Mouse (Mus musculus) ES-Bruce4 (cell line): ENCODE data around the gene Hpn. TPM values are rescaled to one million over a fixed set of nuclear protein-coding genes. Genes with fewer than 3 reads are reported as not detected.

Experiments
- H3K27ac ChIP-seq: 2 replicates; pipeline ENCODE4 v1.5.1; 2012; ENCODE audit warnings: low read length, inconsistent platforms; ENCODE audit not compliant: insufficient read depth
- H3K27me3 ChIP-seq: 2 replicates; pipeline ENCODE4 v1.6.1; 2012; ENCODE audit warnings: mild to moderate bottlenecking, low read length, inconsistent platforms; ENCODE audit not compliant: control insufficient read depth, poor library complexity, insufficient read depth, severe bottlenecking
- H3K36me3 ChIP-seq: 2 replicates; pipeline ENCODE4 v1.6.1; 2012; ENCODE audit warnings: inconsistent platforms, mild to moderate bottlenecking, low read length, moderate library complexity; ENCODE audit not compliant: control insufficient read depth, poor library complexity, insufficient read depth, severe bottlenecking
- H3K4me1 ChIP-seq: one replicate; pipeline ENCODE4 v1.8.1; 2011; ENCODE audit warnings: low read length; ENCODE audit not compliant: control insufficient read depth, insufficient read depth
- H3K4me3 ChIP-seq: 2 replicates; pipeline ENCODE4 v1.5.1; 2011; ENCODE audit warnings: low read depth, mild to moderate bottlenecking, low read length
- H3K9ac ChIP-seq: 2 replicates; pipeline ENCODE4 v1.6.1; 2012; ENCODE audit warnings: low read depth, mild to moderate bottlenecking, inconsistent platforms; ENCODE audit not compliant: poor library complexity, severe bottlenecking
- H3K9me3 ChIP-seq: replicated peaks from 2 replicates; pipeline ENCODE4 v1.6.1; 2012; ENCODE audit warnings: mild to moderate bottlenecking, low read length, inconsistent platforms; ENCODE audit not compliant: control insufficient read depth, poor library complexity, insufficient read depth, severe bottlenecking
- CTCF ChIP-seq: IDR thresholded peaks from one replicate; pipeline ENCODE4 v1.8.1; 2011; ENCODE audit warnings: low read depth, low read length
- EP300 ChIP-seq: IDR thresholded peaks from 2 replicates; pipeline ENCODE4 v1.6.1; 2011; ENCODE audit warnings: low read depth, low read length; ENCODE audit not compliant: insufficient read depth
- POLR2A ChIP-seq: IDR thresholded peaks from one replicate; pipeline ENCODE4 v1.8.1; 2011; ENCODE audit warnings: low read length; ENCODE audit not compliant: insufficient read depth
- polyA plus RNA-seq: library from polyadenylated mRNA; stranded (reverse); fragments of >200 nt; gene quantifications from 2 replicates; pipeline ENCODE4 v1.2.4, GENCODE M21; 2011; ENCODE audit warnings: low read depth; ENCODE audit not compliant: missing spikeins, insufficient read depth, insufficient read length

Hpn gene
- polyA plus RNA-seq, 1 experiment: 28.7 TPM

DNA sequence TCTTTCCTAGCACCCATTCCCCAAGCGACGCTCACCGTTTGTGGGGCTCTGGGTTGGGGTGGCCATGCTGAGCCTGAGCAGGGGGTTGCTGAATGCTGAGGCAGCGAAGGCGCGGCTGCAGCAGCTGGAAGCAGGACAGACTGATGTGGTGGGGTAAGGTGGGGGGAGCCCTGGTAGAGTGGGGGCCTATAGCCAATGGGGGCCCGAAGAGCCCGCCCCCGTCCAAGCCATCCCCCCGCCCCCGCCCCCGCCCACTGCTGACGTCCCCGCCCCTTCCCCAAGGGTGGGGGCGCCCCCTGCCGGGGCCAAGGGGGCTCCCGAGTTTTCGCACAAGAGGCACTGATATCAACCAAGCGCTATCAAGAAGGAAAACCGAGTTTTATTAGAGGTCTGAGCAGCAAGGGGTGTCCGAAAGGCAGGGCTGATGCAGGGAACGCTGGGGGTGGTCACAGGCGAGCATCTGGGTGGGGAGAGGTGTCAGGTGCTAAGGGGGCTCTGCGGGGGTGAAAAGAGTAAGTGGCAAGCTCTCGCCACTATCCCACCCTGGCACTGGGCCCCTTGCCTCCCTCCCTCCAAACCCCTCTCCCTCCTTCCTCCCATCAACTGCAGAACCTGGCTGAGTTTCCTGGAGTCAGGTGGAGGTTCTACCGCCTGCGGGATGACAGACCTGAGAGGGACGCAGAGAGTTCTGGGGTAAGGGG, 63.6 kb downstream of the Hpn start, which contains the start of gene Fxyd7:
Gene Fxyd7 (minus strand): TSS at position 147 of the 701 bp plus-strand sequence.
- Histone ChIP-seq H3K36me3 (no peaks in the 10 kb centered on the region), H3K9me3 (no peaks in the 10 kb centered on the region), H3K27me3 (peaks cover 11% of the 10 kb centered on the region), H3K4me3 (peak within 1 kb of the TSS; percentile 65), H3K27ac (no peak within 1 kb of the TSS), H3K9ac (0 out of 2 replicates have a peak within 1 kb of the TSS, but pooled peaks have one; percentile 10), H3K4me1 (no peaks in the 10 kb centered on the region)
- TF ChIP-seq POLR2A (no peak), CTCF (peak; percentile 10)

DNA sequence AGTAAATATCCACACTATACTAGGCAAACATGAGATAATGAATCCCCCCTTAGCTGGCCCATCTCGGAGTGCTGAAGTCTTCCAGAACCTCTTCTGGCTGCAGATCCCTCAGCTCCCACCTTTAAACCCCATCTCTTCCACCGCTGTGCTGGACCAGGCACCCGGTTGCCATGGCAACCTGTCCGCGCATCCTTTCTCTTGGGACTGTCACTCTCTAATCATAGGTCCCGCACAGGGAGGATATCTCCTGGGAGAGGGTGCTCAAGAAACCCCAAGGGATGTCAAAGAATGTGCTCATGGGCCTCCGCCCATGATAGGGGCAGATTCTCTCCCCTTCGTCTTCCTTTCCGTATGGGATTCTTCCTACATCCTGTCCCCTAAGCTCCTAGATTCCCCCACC, 64.2 kb downstream of the Hpn start:
- no peaks in the 10 kb centered on the region for H3K4me1 ChIP-seq
- peak overlapping the region; percentile 41; the same call in 1 of the 2 replicates for H3K4me3 ChIP-seq
- TF ChIP-seq EP300 (no peak), POLR2A (no peak), CTCF (no peak)
- no peaks in the 10 kb centered on the region for H3K36me3 ChIP-seq
- H3K9me3 ChIP-seq: no peaks in the 10 kb centered on the region
- no peak overlapping the region for H3K9ac ChIP-seq
- no peak overlapping the region for H3K27ac ChIP-seq
- peaks cover 11% of the 10 kb centered on the region for H3K27me3 ChIP-seq

DNA sequence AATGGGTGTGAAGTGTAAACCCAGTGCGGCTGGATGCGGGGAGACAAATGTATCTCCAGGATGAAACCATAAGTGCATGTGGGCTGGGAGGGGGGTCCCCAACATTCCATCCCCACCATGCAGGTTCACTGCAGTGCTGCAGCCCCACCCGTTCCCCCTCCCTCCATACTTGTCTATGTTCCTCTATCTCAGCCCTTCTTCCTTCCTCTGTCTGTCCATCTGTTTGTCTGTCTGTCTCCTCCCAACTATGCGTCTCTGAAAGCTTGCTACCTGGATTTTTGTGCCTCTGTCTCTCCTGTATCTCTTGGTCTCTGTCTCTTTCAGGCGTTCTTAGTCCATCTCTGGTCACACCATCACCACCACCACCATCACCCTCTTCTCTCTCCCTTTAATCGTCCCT, 64.6 kb downstream of the Hpn start:
- no peak overlapping the region for H3K4me3 ChIP-seq
- no peaks in the 10 kb centered on the region for H3K9me3 ChIP-seq
- no peak overlapping the region for H3K27ac ChIP-seq
- no peaks in the 10 kb centered on the region for H3K4me1 ChIP-seq
- no peak overlapping the region for H3K9ac ChIP-seq
- TF ChIP-seq EP300 (no peak), POLR2A (no peak), CTCF (no peak)
- no peaks in the 10 kb centered on the region for H3K36me3 ChIP-seq
- peaks cover 11% of the 10 kb centered on the region for H3K27me3 ChIP-seq

DNA sequence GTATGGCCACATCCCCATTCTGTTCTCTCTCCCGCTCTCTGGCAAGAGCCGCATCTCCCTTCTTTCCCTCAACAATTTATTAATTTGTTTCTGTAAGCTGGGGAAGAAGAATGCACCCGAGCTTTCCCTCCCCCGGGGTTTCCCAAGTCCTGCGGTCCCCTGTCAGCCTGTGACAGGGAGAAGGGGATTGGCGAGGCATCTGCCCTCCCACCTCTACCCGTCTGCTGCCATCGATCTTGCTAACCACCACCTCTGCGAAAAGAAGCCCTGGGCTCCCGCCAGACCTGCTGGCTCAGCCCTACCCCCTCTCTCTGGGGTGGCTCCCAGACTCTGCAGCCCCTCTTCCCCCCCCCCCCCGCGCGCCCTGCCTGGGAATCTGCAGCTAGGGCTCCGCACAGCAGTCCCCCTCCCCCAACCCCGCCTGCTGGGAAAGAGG, 65.2 kb downstream of the Hpn start:
- Histone ChIP-seq H3K4me3 (no peak overlapping the region), H3K36me3 (no peaks in the 10 kb centered on the region), H3K27me3 (peaks cover 11% of the 10 kb centered on the region), H3K9ac (no peak overlapping the region), H3K9me3 (no peaks in the 10 kb centered on the region), H3K27ac (no peak overlapping the region), H3K4me1 (no peaks in the 10 kb centered on the region)
- TF ChIP-seq POLR2A: no peak
- no peak for TF ChIP-seq CTCF
- no peak for TF ChIP-seq EP300

DNA sequence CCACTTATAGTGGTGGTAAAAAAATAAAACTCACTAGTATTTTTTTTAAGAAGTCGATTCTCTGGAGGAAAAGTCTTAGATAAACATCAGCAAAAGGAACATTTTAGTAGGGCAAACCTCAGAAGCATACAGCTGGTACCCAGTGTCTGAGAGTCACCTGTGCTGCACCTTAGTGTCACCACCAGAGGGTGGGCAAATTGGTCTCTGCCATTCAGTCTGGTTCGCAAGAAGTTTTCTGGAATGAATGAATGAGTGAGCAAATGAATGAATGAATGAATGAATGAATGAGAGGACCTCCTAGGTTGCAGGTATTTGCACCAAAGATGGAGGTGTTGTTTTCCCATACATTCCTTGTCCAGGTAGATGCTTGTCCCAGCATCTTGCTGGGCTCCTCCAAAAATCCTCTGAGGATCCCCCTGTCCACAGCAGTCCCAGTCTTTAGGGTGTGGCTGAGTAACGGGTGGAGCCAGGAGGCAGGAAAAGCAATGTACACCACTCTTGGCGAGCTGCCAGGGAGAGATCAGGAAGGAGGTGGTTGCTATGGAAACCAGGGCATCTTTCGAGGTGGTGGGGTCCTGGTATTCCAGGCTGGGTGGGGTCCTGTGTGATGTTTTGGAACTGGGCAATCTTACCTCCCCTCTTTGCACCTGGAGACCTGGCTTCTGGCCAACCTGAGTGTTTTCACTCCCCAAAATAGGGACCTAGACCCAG, 65.8 kb downstream of the Hpn start:
- Histone ChIP-seq H3K4me3 (no peak overlapping the region), H3K4me1 (no peaks in the 10 kb centered on the region), H3K27ac (no peak overlapping the region), H3K27me3 (peaks cover 11% of the 10 kb centered on the region), H3K9ac (no peak overlapping the region), H3K36me3 (no peaks in the 10 kb centered on the region), H3K9me3 (no peaks in the 10 kb centered on the region)
- TF ChIP-seq EP300: no peak
- no peak for TF ChIP-seq POLR2A
- no peak for TF ChIP-seq CTCF

Other genes with a start within 250 kb of the Hpn start
- gene Cd22, start 234.9 kb downstream of the Hpn start, polyA plus RNA-seq: not detected in 2 replicates
- gene Mag, start 200.4 kb downstream of the Hpn start, polyA plus RNA-seq: 0.85 TPM in 1 of 2 replicates, not detected in the other
- not detected in 2 replicates for gene Hamp2, start 190.6 kb downstream of the Hpn start, polyA plus RNA-seq
- not detected in 2 replicates for gene Hamp, start 171.3 kb downstream of the Hpn start, polyA plus RNA-seq
- gene Usf2, start 158.5 kb downstream of the Hpn start, polyA plus RNA-seq: 62.7 and 71.4 TPM in 2 replicates
- gene Lsr, start 141.8 kb downstream of the Hpn start, polyA plus RNA-seq: 39.1 and 42.9 TPM in 2 replicates
- gene Fam187b, start 141.5 kb downstream of the Hpn start, polyA plus RNA-seq: 3.4 and 3.5 TPM in 2 replicates
- 4.9 and 6.0 TPM in 2 replicates for gene Fxyd5, start 72.8 kb downstream of the Hpn start, polyA plus RNA-seq
- gene Fxyd7, start 63.8 kb downstream of the Hpn start, polyA plus RNA-seq: not detected in 2 replicates
- gene Fxyd1, start 58.1 kb downstream of the Hpn start, polyA plus RNA-seq: 2.1 TPM in 2 replicates
- gene Lgi4, start 55.9 kb downstream of the Hpn start, polyA plus RNA-seq: 0.88 TPM in 1 of 2 replicates, not detected in the other
- gene Fxyd3, start 38.6 kb downstream of the Hpn start, polyA plus RNA-seq: 1.9 TPM in 1 of 2 replicates, not detected in the other
- gene Scn1b, start 11.7 kb upstream of the Hpn start, polyA plus RNA-seq: 26.1 and 27.5 TPM in 2 replicates
- 52.0 and 54.9 TPM in 2 replicates for gene Gramd1a, start 40.6 kb upstream of the Hpn start, polyA plus RNA-seq
- not detected in 2 replicates for gene Scgb2b2, start 175.2 kb upstream of the Hpn start, polyA plus RNA-seq
- gene Scgb1b2, start 176.5 kb upstream of the Hpn start, polyA plus RNA-seq: not detected in 2 replicates
- gene Scgb2b3, start 246.8 kb upstream of the Hpn start, polyA plus RNA-seq: not detected in 2 replicates